In genomic region chr7:127471646-127472010, GRCm38 (mm10) we compare ENCODE assay signal across 8 mouse cellular contexts. TPM values are rescaled to one million over a fixed set of nuclear protein-coding genes. Genes with fewer than 3 reads are reported as not detected.
DNase-seq lines count a peak whose midpoint lies in the region; ATAC-seq and TF ChIP-seq lines count a peak whose summit lies in the region.

No protein-coding gene starts in this region.

- no peak for TF ChIP-seq EP300 in stomach, postnatal 0 days (optimal IDR thresholded peaks at IDR 0.05)

- H3K4me1 ChIP-seq in kidney, embryonic 15.5 days, result peaks cover 25% of the 10 kb centered on the region
- H3K4me1 ChIP-seq in G1E (ENCODE audit: insufficient read depth, low read depth, low read length), result peaks cover 39% of the 10 kb centered on the region
- H3K4me1 ChIP-seq in embryonic facial prominence, embryonic 10.5 days, result peaks cover 22% of the 10 kb centered on the region
- H3K4me1 ChIP-seq in hindbrain, embryonic 15.5 days (replicated peaks), result peaks cover 34% of the 10 kb centered on the region
- no peaks in the 10 kb centered on the region for H3K4me1 ChIP-seq in stomach, postnatal 0 days (replicated peaks; ENCODE audit: control insufficient read depth, insufficient read depth)

- peaks cover 56% of the 10 kb centered on the region for H3K36me3 ChIP-seq in kidney, embryonic 15.5 days
- peaks cover 65% of the 10 kb centered on the region for H3K36me3 ChIP-seq in G1E (replicated peaks)
- H3K36me3 ChIP-seq in embryonic facial prominence, embryonic 10.5 days (replicated peaks), result peaks cover 67% of the 10 kb centered on the region
- H3K36me3 ChIP-seq in hindbrain, embryonic 15.5 days, result peaks cover 33% of the 10 kb centered on the region
- peaks cover 19% of the 10 kb centered on the region for H3K36me3 ChIP-seq in stomach, postnatal 0 days (ENCODE audit: control insufficient read depth, insufficient read depth, low read length)

- peak overlapping the region; percentile 66 for H3K4me3 ChIP-seq in kidney, embryonic 15.5 days (replicated peaks)
- H3K4me3 ChIP-seq in G1E (ENCODE audit: low read depth, low read length), result peak overlapping the region; percentile 81
- H3K4me3 ChIP-seq in embryonic facial prominence, embryonic 10.5 days, result peak overlapping the region; percentile 92
- peak overlapping the region; percentile 89 for H3K4me3 ChIP-seq in hindbrain, embryonic 15.5 days
- peak overlapping the region; percentile 75 for H3K4me3 ChIP-seq in stomach, postnatal 0 days (ENCODE audit: low read depth, low read length)

- TF ChIP-seq CTCF in G1E (IDR thresholded peaks at IDR 0.05; ENCODE audit: low read depth, low read length), result no peak
- peak; percentile 42; the same call in 1 of the 2 replicates for TF ChIP-seq CTCF in stomach, postnatal 0 days (IDR thresholded peaks at IDR 0.05; ENCODE audit: low read depth)

- H3K27me3 ChIP-seq in kidney, embryonic 15.5 days, result no peaks in the 10 kb centered on the region
- H3K27me3 ChIP-seq in G1E (ENCODE audit: insufficient read depth, low read length), result no peaks in the 10 kb centered on the region
- H3K27me3 ChIP-seq in embryonic facial prominence, embryonic 10.5 days (replicated peaks; ENCODE audit: low read depth, poor library complexity, severe bottlenecking), result no peaks in the 10 kb centered on the region
- no peaks in the 10 kb centered on the region for H3K27me3 ChIP-seq in hindbrain, embryonic 15.5 days
- no peaks in the 10 kb centered on the region for H3K27me3 ChIP-seq in stomach, postnatal 0 days (ENCODE audit: control insufficient read depth, insufficient read depth, low read length)

- H3K27ac ChIP-seq in kidney, embryonic 15.5 days, result peak overlapping the region; percentile 98
- peak overlapping the region; percentile 95 for H3K27ac ChIP-seq in embryonic facial prominence, embryonic 10.5 days (replicated peaks)
- peak overlapping the region; percentile 99 for H3K27ac ChIP-seq in hindbrain, embryonic 15.5 days (replicated peaks)
- peak overlapping the region; percentile 99 for H3K27ac ChIP-seq in stomach, postnatal 0 days (replicated peaks)

- peak; percentile 20 for ATAC-seq in kidney, embryonic 15.5 days (replicated peaks; ENCODE audit: low FRiP score)
- no peak for ATAC-seq in G1E (ENCODE audit: extremely low read depth, insufficient number of reproducible peaks, low FRiP score, poor library complexity, severe bottlenecking)
- ATAC-seq in hindbrain, embryonic 15.5 days (ENCODE audit: low FRiP score, low read depth), result peak; percentile 10
- ATAC-seq in megakaryocyte-erythroid progenitor cell, adult 5-6 weeks (replicated peaks; ENCODE audit: low FRiP score, low TSS enrichment, poor library complexity, severe bottlenecking), result peak; percentile 18; the same call in 1 of the 2 replicates
- peak; percentile 56 for ATAC-seq in stomach, postnatal 0 days (ENCODE audit: low FRiP score, low TSS enrichment)

- no peak for DNase-seq in kidney, adult 11 months
- DNase-seq in G1E (ENCODE audit: low spot score), result peak; percentile 50
- no peak for DNase-seq in embryonic facial prominence, embryonic 10.5 days (ENCODE audit: low spot score)
- DNase-seq in stomach, postnatal 0 days (ENCODE audit: low spot score), result peak; percentile 70
- no peak for DNase-seq in yolk sac, embryonic 10.5 days (ENCODE audit: low spot score)

- H3K9ac ChIP-seq in kidney, embryonic 15.5 days, result peak overlapping the region; percentile 77
- H3K9ac ChIP-seq in hindbrain, embryonic 15.5 days, result peak overlapping the region; percentile 97
- peak overlapping the region; percentile 89 for H3K9ac ChIP-seq in stomach, postnatal 0 days (ENCODE audit: low read length)

- H3K9me3 ChIP-seq in kidney, embryonic 15.5 days (replicated peaks), result 0 out of 2 replicates have a peak, but pooled peaks cover 3% of the 10 kb centered on the region
- peaks cover 13% of the 10 kb centered on the region for H3K9me3 ChIP-seq in G1E (replicated peaks)
- no peaks in the 10 kb centered on the region for H3K9me3 ChIP-seq in embryonic facial prominence, embryonic 10.5 days
- H3K9me3 ChIP-seq in hindbrain, embryonic 15.5 days, result no peaks in the 10 kb centered on the region
- no peaks in the 10 kb centered on the region for H3K9me3 ChIP-seq in stomach, postnatal 0 days (ENCODE audit: control insufficient read depth, low read length)

- WGBS in kidney, embryonic 15.5 days, result 0% methylated on average over 24 of the region's 25 CpGs
- WGBS in embryonic facial prominence, embryonic 10.5 days, result 0% methylated on average over 25 of the region's 25 CpGs
- WGBS in hindbrain, embryonic 15.5 days, result under 1% methylated on average over 25 of the region's 25 CpGs
- 0% methylated on average over 24 of the region's 25 CpGs for WGBS in stomach, postnatal 0 days

- H3K4me2 ChIP-seq in kidney, embryonic 15.5 days, result peak overlapping the region; percentile 89
- H3K4me2 ChIP-seq in hindbrain, embryonic 15.5 days, result peak overlapping the region; percentile 81
- peak overlapping the region; percentile 78 for H3K4me2 ChIP-seq in stomach, postnatal 0 days (replicated peaks; ENCODE audit: low read depth)

RNA-seq across cellular contexts. Expression of gene Fbrs, which starts 7.4 kb away (rescaled TPM):
- 10.2 and 11.9 TPM in 2 replicates for polyA plus RNA-seq in kidney, embryonic 15.5 days (2015; fragmentation: Nextera tagmentation; extraction: Ambion mirVana)
- total RNA-seq in G1E (2014; fragmentation: Nextera tagmentation), result 289 and 345 TPM in 2 replicates
- total RNA-seq in G1E (2017), result 13.5 and 16.3 TPM in 2 replicates
- polyA plus RNA-seq in G1E (2012), result 457 and 458 TPM in 2 replicates
- polyA plus RNA-seq in embryonic facial prominence, embryonic 10.5 days (2016; fragmentation: Nextera tagmentation; extraction: Ambion mirVana), result 8.6 and 9.0 TPM in 2 replicates
- polyA plus RNA-seq in hindbrain, embryonic 15.5 days (2015; fragmentation: Nextera tagmentation; extraction: Ambion mirVana), result 13.9 and 15.4 TPM in 2 replicates
- 86.2 and 111 TPM in 2 replicates for total RNA-seq in megakaryocyte-erythroid progenitor cell, adult 5-6 weeks (2014; fragmentation: Nextera tagmentation)
- total RNA-seq in megakaryocyte-erythroid progenitor cell, adult 5-6 weeks (2017), result 11.8 and 17.7 TPM in 2 replicates
- polyA plus RNA-seq in stomach, postnatal 0 days (2015; fragmentation: Nextera tagmentation; extraction: Ambion mirVana), result 8.7 and 9.3 TPM in 2 replicates

RNA-seq across cellular contexts. Expression of gene Prr14, which starts 12.2 kb away (rescaled TPM):
- 36.0 and 47.4 TPM in 2 replicates for polyA plus RNA-seq in kidney, embryonic 15.5 days (2015; fragmentation: Nextera tagmentation; extraction: Ambion mirVana)
- total RNA-seq in G1E (2014; fragmentation: Nextera tagmentation) (115 and 137 TPM in 2 replicates), G1E (2017) (19.3 and 27.6 TPM in 2 replicates)
- polyA plus RNA-seq in G1E (2012), result 54.2 and 63.5 TPM in 2 replicates
- 46.3 and 47.9 TPM in 2 replicates for polyA plus RNA-seq in embryonic facial prominence, embryonic 10.5 days (2016; fragmentation: Nextera tagmentation; extraction: Ambion mirVana)
- polyA plus RNA-seq in hindbrain, embryonic 15.5 days (2015; fragmentation: Nextera tagmentation; extraction: Ambion mirVana), result 36.9 and 42.8 TPM in 2 replicates
- total RNA-seq in megakaryocyte-erythroid progenitor cell, adult 5-6 weeks (2014; fragmentation: Nextera tagmentation), result 76.2 and 109 TPM in 2 replicates
- 33.1 and 34.2 TPM in 2 replicates for total RNA-seq in megakaryocyte-erythroid progenitor cell, adult 5-6 weeks (2017)
- 30.4 and 36.5 TPM in 2 replicates for polyA plus RNA-seq in stomach, postnatal 0 days (2015; fragmentation: Nextera tagmentation; extraction: Ambion mirVana)

RNA-seq across cellular contexts. Expression of gene Zfp689, which starts 22.7 kb away (rescaled TPM):
- 8.1 and 8.9 TPM in 2 replicates for polyA plus RNA-seq in kidney, embryonic 15.5 days (2015; fragmentation: Nextera tagmentation; extraction: Ambion mirVana)
- total RNA-seq in G1E (2014; fragmentation: Nextera tagmentation), result 6.1 and 7.1 TPM in 2 replicates
- total RNA-seq in G1E (2017), result 2.0 and 2.4 TPM in 2 replicates
- polyA plus RNA-seq in G1E (2012), result 12.7 and 16.7 TPM in 2 replicates
- polyA plus RNA-seq in embryonic facial prominence, embryonic 10.5 days (2016; fragmentation: Nextera tagmentation; extraction: Ambion mirVana), result 13.4 and 17.7 TPM in 2 replicates
- polyA plus RNA-seq in hindbrain, embryonic 15.5 days (2015; fragmentation: Nextera tagmentation; extraction: Ambion mirVana), result 14.7 and 15.8 TPM in 2 replicates
- 3.6 and 5.8 TPM in 2 replicates for total RNA-seq in megakaryocyte-erythroid progenitor cell, adult 5-6 weeks (2014; fragmentation: Nextera tagmentation)
- total RNA-seq in megakaryocyte-erythroid progenitor cell, adult 5-6 weeks (2017), result 2.0 and 2.5 TPM in 2 replicates
- 2.1 and 2.9 TPM in 2 replicates for polyA plus RNA-seq in stomach, postnatal 0 days (2015; fragmentation: Nextera tagmentation; extraction: Ambion mirVana)

RNA-seq across cellular contexts. Expression of gene Srcap, which starts 40.2 kb away (rescaled TPM):
- 54.6 and 57.9 TPM in 2 replicates for polyA plus RNA-seq in kidney, embryonic 15.5 days (2015; fragmentation: Nextera tagmentation; extraction: Ambion mirVana)
- total RNA-seq in G1E (2014; fragmentation: Nextera tagmentation) (79.0 and 107 TPM in 2 replicates), G1E (2017) (14.4 and 14.8 TPM in 2 replicates)
- 35.7 and 48.5 TPM in 2 replicates for polyA plus RNA-seq in G1E (2012)
- polyA plus RNA-seq in embryonic facial prominence, embryonic 10.5 days (2016; fragmentation: Nextera tagmentation; extraction: Ambion mirVana), result 55.8 and 62.8 TPM in 2 replicates
- 57.2 and 57.4 TPM in 2 replicates for polyA plus RNA-seq in hindbrain, embryonic 15.5 days (2015; fragmentation: Nextera tagmentation; extraction: Ambion mirVana)
- total RNA-seq in megakaryocyte-erythroid progenitor cell, adult 5-6 weeks (2014; fragmentation: Nextera tagmentation), result 126 and 170 TPM in 2 replicates
- 21.9 and 22.7 TPM in 2 replicates for total RNA-seq in megakaryocyte-erythroid progenitor cell, adult 5-6 weeks (2017)
- polyA plus RNA-seq in stomach, postnatal 0 days (2015; fragmentation: Nextera tagmentation; extraction: Ambion mirVana), result 13.0 TPM in 2 replicates

RNA-seq across cellular contexts. Expression of gene Gm42715, which starts 47.8 kb away (rescaled TPM):
- 18.7 and 19.4 TPM in 2 replicates for polyA plus RNA-seq in kidney, embryonic 15.5 days (2015; fragmentation: Nextera tagmentation; extraction: Ambion mirVana)
- total RNA-seq in G1E (2014; fragmentation: Nextera tagmentation) (70.0 and 72.9 TPM in 2 replicates), G1E (2017) (4.5 and 5.0 TPM in 2 replicates)
- polyA plus RNA-seq in G1E (2012), result 23.1 and 24.8 TPM in 2 replicates
- 16.6 and 17.8 TPM in 2 replicates for polyA plus RNA-seq in embryonic facial prominence, embryonic 10.5 days (2016; fragmentation: Nextera tagmentation; extraction: Ambion mirVana)
- 14.7 and 15.6 TPM in 2 replicates for polyA plus RNA-seq in hindbrain, embryonic 15.5 days (2015; fragmentation: Nextera tagmentation; extraction: Ambion mirVana)
- 30.3 and 58.3 TPM in 2 replicates for total RNA-seq in megakaryocyte-erythroid progenitor cell, adult 5-6 weeks (2014; fragmentation: Nextera tagmentation)
- total RNA-seq in megakaryocyte-erythroid progenitor cell, adult 5-6 weeks (2017), result 7.4 and 8.8 TPM in 2 replicates
- polyA plus RNA-seq in stomach, postnatal 0 days (2015; fragmentation: Nextera tagmentation; extraction: Ambion mirVana), result 6.1 and 6.4 TPM in 2 replicates

Comparison
In these comparisons a context has a peak if more than half of its experiments do, and no peak if none do; other contexts are left out.
1. DNase-seq: peak in G1E (single experiment) and stomach, postnatal 0 days (single experiment); none in kidney, adult 11 months (single experiment), embryonic facial prominence, embryonic 10.5 days (single experiment) and yolk sac, embryonic 10.5 days (single experiment).
2. RNA of gene Fbrs, which starts 7.4 kb away (polyA plus RNA-seq): 457 to 458 TPM in G1E; 13.9 to 15.4 TPM in hindbrain, embryonic 15.5 days, 10.2 to 11.9 TPM in kidney, embryonic 15.5 days, 8.6 to 9.0 TPM in embryonic facial prominence, embryonic 10.5 days and 8.7 to 9.3 TPM in stomach, postnatal 0 days; every median in the first group is over 10 times any median in the second.
3. Peak in every context shown above with its lines, with median percentiles within 50 percentile points of each other: H3K27ac ChIP-seq, H3K4me2 ChIP-seq, H3K4me3 ChIP-seq and H3K9ac ChIP-seq.